Mouse (Mus musculus) myocyte (in vitro differentiated cells): ENCODE results near the gene Olfr368.

Experiments
- CEBPB ChIP-seq: IDR thresholded peaks from 2 replicates; pipeline ENCODE4 v1.6.1; 2011; ENCODE audit warnings: mild to moderate bottlenecking, moderate library complexity; ENCODE audit not compliant: poor library complexity, insufficient read depth, severe bottlenecking
- E2F4 ChIP-seq: IDR thresholded peaks from one replicate; pipeline ENCODE4 v1.6.1; 2011; ENCODE audit warnings: mild to moderate bottlenecking, control low read depth, moderate library complexity; ENCODE audit not compliant: insufficient read depth
- MYOD1 ChIP-seq, 3 experiments: IDR thresholded peaks; one replicate each; pipeline ENCODE4 v1.6.1; 2011; ENCODE audit warnings: control low read depth in 2 of 3, low read depth in 2 of 3, mild to moderate bottlenecking in 2 of 3, moderate library complexity in 1 of 3; ENCODE audit not compliant: insufficient read length in 2 of 3, control insufficient read depth in 1 of 3
- POLR2A ChIP-seq: IDR thresholded peaks from one replicate; pipeline ENCODE4 v1.6.1; 2011; ENCODE audit warnings: low read depth, mild to moderate bottlenecking, control low read depth, moderate library complexity; ENCODE audit not compliant: insufficient read length
- POLR2AphosphoS2 ChIP-seq: IDR thresholded peaks from one replicate; pipeline ENCODE4 v1.6.1; 2011; ENCODE audit warnings: low read depth, control low read depth; ENCODE audit not compliant: insufficient read length
- TCF12 ChIP-seq: IDR thresholded peaks from one replicate; pipeline ENCODE4 v1.6.1; 2011; ENCODE audit warnings: mild to moderate bottlenecking, control low read depth; ENCODE audit not compliant: poor library complexity, insufficient read depth, severe bottlenecking
- USF1 ChIP-seq: IDR thresholded peaks from one replicate; pipeline ENCODE4 v1.6.1; 2011; ENCODE audit warnings: low read depth, mild to moderate bottlenecking, control low read depth, moderate library complexity

GRCm38 (mm10) chr2:37355571-37355970 lies 29.3 kb downstream of the Olfr368 start:
- TF ChIP-seq POLR2A, result no peak
- no peak for TF ChIP-seq TCF12
- TF ChIP-seq MYOD1 (IDR thresholded peaks at IDR 0.05; ENCODE audit: control insufficient read depth in 1 of 3, insufficient read length in 2 of 3, low read depth in 2 of 3), result no peak
- TF ChIP-seq CEBPB, result no peak
- no peak for TF ChIP-seq USF1
- TF ChIP-seq POLR2AphosphoS2, result no peak
- no peak for TF ChIP-seq E2F4
